Mouse (Mus musculus) heart, adult 2 months (tissue): ENCODE data around the gene 4930518I15Rik. TPM values are rescaled to one million over a fixed set of nuclear protein-coding genes. Genes with fewer than 3 reads are reported as not detected.
"Not testable (repeated sequence)": the region's sequence is repeated elsewhere in the genome, so short reads cannot be mapped to it uniquely, and the experiment has no call there.

Experiments
- DNase-seq, 2 experiments: peaks; one replicate each; pipeline ENCODE4 v3.0.0; 2021
- H3K27ac ChIP-seq: fragments of 200-600 bp; 2 replicates; pipeline ENCODE4 v1.8.1; 2022
- H3K27me3 ChIP-seq: fragments of 200-500 bp; 2 replicates; pipeline ENCODE4 v1.6.1; 2012; ENCODE audit warnings: mild to moderate bottlenecking, low read length, inconsistent platforms, mixed read lengths; ENCODE audit not compliant: control insufficient read depth, insufficient read depth
- H3K36me3 ChIP-seq: fragments of 200-500 bp; 2 replicates; pipeline ENCODE4 v1.6.1; 2012; ENCODE audit warnings: low read length, inconsistent platforms; ENCODE audit not compliant: control insufficient read depth, insufficient read depth
- H3K4me1 ChIP-seq: fragments of 200-500 bp; 2 replicates; pipeline ENCODE4 v1.6.1; 2011; ENCODE audit warnings: low read length; ENCODE audit not compliant: control insufficient read depth, insufficient read depth
- H3K4me3 ChIP-seq: fragments of 200-600 bp; 2 replicates; pipeline ENCODE4 v1.8.1; 2022
- H3K79me2 ChIP-seq: fragments of 200-500 bp; replicated peaks from 2 replicates; pipeline ENCODE4 v1.6.1; 2012; ENCODE audit warnings: mild to moderate bottlenecking, inconsistent platforms, low read length, moderate library complexity, mixed read lengths; ENCODE audit not compliant: control insufficient read depth, insufficient read depth
- H3K9ac ChIP-seq: fragments of 200-500 bp; 2 replicates; pipeline ENCODE4 v1.6.1; 2012; ENCODE audit warnings: low read depth, mild to moderate bottlenecking, control low read depth, inconsistent platforms, low read length, mixed read lengths
- CTCF ChIP-seq: fragments of 200-600 bp; IDR thresholded peaks from 2 replicates; pipeline ENCODE4 v1.8.1; 2022; ENCODE audit warnings: antibody characterized with exemption, mild to moderate bottlenecking, moderate library complexity
- EP300 ChIP-seq: fragments of 200-500 bp; IDR thresholded peaks from 2 replicates; pipeline ENCODE4 v1.6.1; 2011; ENCODE audit warnings: low read depth, low read length, control low read depth; ENCODE audit not compliant: insufficient read depth
- POLR2A ChIP-seq: fragments of 200-500 bp; IDR thresholded peaks from 2 replicates; pipeline ENCODE4 v1.6.1; 2011; ENCODE audit warnings: mild to moderate bottlenecking, low read depth, low read length, control low read depth; ENCODE audit not compliant: insufficient read depth
- WGBS: fragments of 180-500 bp; shearing (Covaris S2); methylation state at CpG from one replicate; pipeline ENCODE4 v1.1.7; 2018; 5-methylcytosine and 5-hydroxymethylcytosine counted together
- intact Hi-C: fragments of 180-260 bp; cut with DNase I; formaldehyde crosslinking; loops from one replicate; pipeline ENCODE4 v1.15.1; 2025
- polyA plus RNA-seq: library from polyadenylated mRNA; depleted of rRNA; stranded (reverse); fragments of >200 nt; gene quantifications from 2 replicates; pipeline ENCODE4 v1.2.3, GENCODE M21; 2012
- total RNA-seq, 2 experiments: library from RNA; stranded (reverse); gene quantifications; 2 replicates each; pipeline ENCODE4 v1.2.3; 2021

4930518I15Rik gene
- total and polyA plus RNA-seq, 3 experiments, result 0.55 to 0.84 (median 0.59) TPM

- TF ChIP-seq EP300 (no peak), POLR2A (no peak), CTCF (no peak)
- Histone ChIP-seq H3K4me1 (peaks cover 3% of the 10 kb centered on the region; the same call in 1 of the 2 replicates), H3K9ac (peak overlapping the region; percentile 70), H3K4me3 (peak overlapping the region; percentile 63), H3K36me3 (no peaks in the 10 kb centered on the region), H3K27me3 (no peaks in the 10 kb centered on the region), H3K27ac (no peak overlapping the region; the same call in 1 of the 2 replicates), H3K79me2 (no peaks in the 10 kb centered on the region)
- under 1% methylated on average over 70 of the region's 79 CpGs for WGBS
- intact Hi-C loops, result loop anchor here (10.0 kb wide), 1 partner anchor 296 kb away; the partner anchor contains the start of gene Aar2
- peak; percentile 39 to 54 for DNase-seq
Observed at GRCm38 (mm10) chr2:156840301-156841027, 17.3 kb downstream of the 4930518I15Rik start.

- peaks cover 3% of the 10 kb centered on the region; the same call in 1 of the 2 replicates for H3K4me1 ChIP-seq
Observed at GRCm38 (mm10) chr2:156839319-156840191, 18.2 kb downstream of the 4930518I15Rik start, which contains the start of gene Tgif2. TSS of gene Tgif2 (plus strand) at chr2:156840007.

GRCm38 (mm10) chr2:156838839-156839238 lies 18.9 kb downstream of the 4930518I15Rik start:
- DNase-seq, result no peak
- no peak overlapping the region for H3K4me3 ChIP-seq
- no peaks in the 10 kb centered on the region for H3K27me3 ChIP-seq
- H3K79me2 ChIP-seq, result no peaks in the 10 kb centered on the region
- H3K4me1 ChIP-seq, result peaks cover 3% of the 10 kb centered on the region; the same call in 1 of the 2 replicates
- WGBS, result 76% methylated on average over 6 of the region's 6 CpGs
- intact Hi-C loops, result no loop called here
- no peak overlapping the region for H3K27ac ChIP-seq
- H3K36me3 ChIP-seq, result no peaks in the 10 kb centered on the region
- no peak overlapping the region for H3K9ac ChIP-seq
- TF ChIP-seq CTCF (no peak), EP300 (no peak), POLR2A (no peak)

More at GRCm38 (mm10) chr2:156839319-156840191, 18.2 kb downstream of the 4930518I15Rik start, which contains the start of gene Tgif2:
- H3K27me3 ChIP-seq, result no peaks in the 10 kb centered on the region
- peak within 1 kb of the TSS; percentile 70 for H3K9ac ChIP-seq
- H3K36me3 ChIP-seq, result no peaks in the 10 kb centered on the region
- 17% methylated on average over 59 of the region's 61 CpGs for WGBS
- intact Hi-C loops, result loop anchor here (10.0 kb wide), 1 partner anchor 295 kb away; the partner anchor contains the start of gene Aar2
- no peaks in the 10 kb centered on the region for H3K79me2 ChIP-seq
- no peak within 1 kb of the TSS; the same call in 1 of the 2 replicates for H3K27ac ChIP-seq
- no peak for TF ChIP-seq POLR2A
- no peak for TF ChIP-seq CTCF
- no peak for TF ChIP-seq EP300
- DNase-seq, result peak; percentile 64 to 74
- H3K4me3 ChIP-seq, result peak within 1 kb of the TSS; percentile 63

GRCm38 (mm10) chr2:156834336-156834735 lies 23.4 kb downstream of the 4930518I15Rik start:
- WGBS, result 97% methylated on average over 11 of the region's 11 CpGs
- Histone ChIP-seq H3K9ac (no peak overlapping the region), H3K79me2 (no peaks in the 10 kb centered on the region), H3K4me3 (no peak overlapping the region), H3K27ac (no peak overlapping the region), H3K27me3 (no peaks in the 10 kb centered on the region), H3K4me1 (no peaks in the 10 kb centered on the region), H3K36me3 (no peaks in the 10 kb centered on the region)
- DNase-seq, result no peak
- TF ChIP-seq CTCF (no peak), EP300 (no peak), POLR2A (no peak)
- intact Hi-C loops, result no loop called here

GRCm38 (mm10) chr2:156825128-156825527 lies 32.6 kb downstream of the 4930518I15Rik start:
- TF ChIP-seq CTCF, result peak; percentile 18; the same call in 1 of the 2 replicates
- WGBS, result 85% methylated on average over 6 of the region's 6 CpGs
- intact Hi-C loops, H3K9ac ChIP-seq, H3K79me2 ChIP-seq, H3K27me3 ChIP-seq, H3K27ac ChIP-seq, H3K36me3 ChIP-seq, H3K4me3 ChIP-seq, H3K4me1 ChIP-seq, DNase-seq: not testable (repeated sequence)

GRCm38 (mm10) chr2:156816116-156816515 lies 41.6 kb downstream of the 4930518I15Rik start:
- H3K4me1 ChIP-seq, result no peaks in the 10 kb centered on the region
- H3K79me2 ChIP-seq, result no peaks in the 10 kb centered on the region
- H3K9ac ChIP-seq, result no peak overlapping the region
- H3K27me3 ChIP-seq, result no peaks in the 10 kb centered on the region
- no peak overlapping the region for H3K4me3 ChIP-seq
- WGBS, result 100% methylated on average over 1 of the region's 1 CpGs
- no peaks in the 10 kb centered on the region for H3K36me3 ChIP-seq
- H3K27ac ChIP-seq, result no peak overlapping the region
- intact Hi-C loops, result no loop called here
- no peak for DNase-seq
- no peak for TF ChIP-seq EP300
- TF ChIP-seq CTCF, result no peak
- TF ChIP-seq POLR2A, result no peak
